Mouse (Mus musculus) heart, embryonic 16.5 days (tissue): ENCODE results near the gene Nsf. TPM values are rescaled to one million over a fixed set of nuclear protein-coding genes. Genes with fewer than 3 reads are reported as not detected.

Experiments used
- ATAC-seq: fragments of 200-750 bp; cut with Nextera tagmentation; replicated peaks from 2 replicates; pipeline ENCODE4 v1.8.0; 2017; ENCODE audit warnings: moderate number of reproducible peaks; ENCODE audit not compliant: insufficient read depth, low FRiP score; ENCODE audit errors: extremely low read depth
- H3K27ac ChIP-seq: fragments of 300-500 bp; sonication (generic); 2 replicates; pipeline ENCODE4 v1.5.1; 2014; ENCODE audit warnings: mild to moderate bottlenecking, low read length, control low read depth, moderate library complexity
- H3K27me3 ChIP-seq: fragments of 300-500 bp; sonication (generic); 2 replicates; pipeline ENCODE4 v1.6.1; 2014; ENCODE audit warnings: low read length, mixed read lengths; ENCODE audit not compliant: control insufficient read depth, insufficient read depth
- H3K36me3 ChIP-seq: fragments of 300-500 bp; sonication (generic); 2 replicates; pipeline ENCODE4 v1.6.1; 2014; ENCODE audit not compliant: control insufficient read depth, insufficient read depth
- H3K4me1 ChIP-seq: fragments of 300-500 bp; sonication (generic); 2 replicates; pipeline ENCODE4 v1.6.1; 2014; ENCODE audit warnings: low read length, mixed read lengths; ENCODE audit not compliant: control insufficient read depth, insufficient read depth
- H3K4me2 ChIP-seq: fragments of 300-500 bp; sonication (generic); 2 replicates; pipeline ENCODE4 v1.6.1; 2014; ENCODE audit warnings: low read depth, mild to moderate bottlenecking, control low read depth, low read length
- H3K4me3 ChIP-seq: fragments of 300-500 bp; sonication (generic); 2 replicates; pipeline ENCODE4 v1.5.1; 2014; ENCODE audit warnings: mild to moderate bottlenecking, control low read depth, low read length
- H3K9ac ChIP-seq: fragments of 300-500 bp; sonication (generic); 2 replicates; pipeline ENCODE4 v1.6.1; 2014; ENCODE audit warnings: low read length, control low read depth
- H3K9me3 ChIP-seq: fragments of 300-500 bp; sonication (generic); replicated peaks from 2 replicates; pipeline ENCODE4 v1.6.1; 2016; ENCODE audit warnings: low read length; ENCODE audit not compliant: control insufficient read depth
- WGBS: fragments of 180-500 bp; shearing (Covaris S2); extraction: QIAGEN DNeasy Blood & Tissue Kit; methylation state at CpG from one replicate; pipeline ENCODE4 v1.1.7; 2014; 5-methylcytosine and 5-hydroxymethylcytosine counted together
- polyA plus RNA-seq: library from polyadenylated mRNA; unstranded; fragments of >200 nt; fragmentation: Nextera tagmentation; extraction: Ambion mirVana; gene quantifications from 2 replicates; pipeline ENCODE4 v1.2.1, GENCODE M21; 2015

Gene Nsf
- polyA plus RNA-seq, 1 experiment from 2014 or later = 35.3 TPM

DNA sequence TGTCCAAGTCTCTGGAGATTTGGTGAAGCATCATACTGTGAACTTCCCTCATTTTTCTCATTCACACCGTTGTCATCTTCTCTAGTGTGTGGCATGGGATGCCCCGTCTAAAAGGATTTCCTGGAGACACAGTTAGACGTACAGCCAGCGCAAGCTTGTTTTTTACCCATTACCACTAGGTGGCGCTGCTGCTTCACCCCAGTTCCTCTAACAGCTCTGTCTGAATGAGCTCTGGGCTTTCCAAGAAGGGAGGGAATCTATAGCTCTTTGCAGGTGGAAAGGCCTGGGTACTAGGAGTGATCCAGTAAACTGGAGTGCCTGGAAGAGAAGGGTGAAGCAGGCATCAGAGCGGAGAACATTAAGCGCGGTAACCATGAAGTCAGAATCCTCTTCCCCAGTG, 33.6 kb upstream of the Nsf start:
- Histone ChIP-seq H3K4me1 (no peaks in the 10 kb centered on the region), H3K27me3 (no peaks in the 10 kb centered on the region), H3K27ac (no peak overlapping the region), H3K4me3 (no peak overlapping the region), H3K36me3 (peaks cover 17% of the 10 kb centered on the region; the same call in 1 of the 2 replicates), H3K9ac (no peak overlapping the region), H3K4me2 (no peak overlapping the region), H3K9me3 (no peaks in the 10 kb centered on the region)
- WGBS = 29% methylated on average over 8 of the region's 8 CpGs
- 0 out of 2 replicates have a peak, but pooled peaks have one; percentile 33 for ATAC-seq

- Histone ChIP-seq H3K4me3 (no peak overlapping the region), H3K4me1 (no peaks in the 10 kb centered on the region), H3K27me3 (no peaks in the 10 kb centered on the region), H3K9me3 (no peaks in the 10 kb centered on the region), H3K36me3 (peaks cover 28% of the 10 kb centered on the region), H3K4me2 (no peak overlapping the region), H3K9ac (no peak overlapping the region), H3K27ac (no peak overlapping the region)
- no peak for ATAC-seq
- 50% methylated on average over 5 of the region's 5 CpGs for WGBS
Observed at GRCm38 (mm10) chr11:103984067-103984466, 30.2 kb upstream of the Nsf start.

- Histone ChIP-seq H3K4me3 (no peak overlapping the region), H3K4me2 (no peak overlapping the region), H3K9me3 (no peaks in the 10 kb centered on the region), H3K27ac (no peak overlapping the region), H3K27me3 (no peaks in the 10 kb centered on the region), H3K9ac (no peak overlapping the region), H3K4me1 (no peaks in the 10 kb centered on the region), H3K36me3 (peaks cover 28% of the 10 kb centered on the region)
- no peak for ATAC-seq
- 65% methylated on average over 5 of the region's 5 CpGs for WGBS
Observed at GRCm38 (mm10) chr11:103981826-103982225, 28.0 kb upstream of the Nsf start.

GRCm38 (mm10) chr11:103979381-103979780, 25.5 kb upstream of the Nsf start:
- H3K27ac ChIP-seq = no peak overlapping the region
- H3K4me3 ChIP-seq = no peak overlapping the region
- no peak overlapping the region for H3K9ac ChIP-seq
- H3K27me3 ChIP-seq = no peaks in the 10 kb centered on the region
- H3K9me3 ChIP-seq = no peaks in the 10 kb centered on the region
- no peaks in the 10 kb centered on the region for H3K4me1 ChIP-seq
- no peak for ATAC-seq
- WGBS = 64% methylated on average over 4 of the region's 4 CpGs
- no peak overlapping the region for H3K4me2 ChIP-seq
- H3K36me3 ChIP-seq = peaks cover 30% of the 10 kb centered on the region

GRCm38 (mm10) chr11:103970876-103971275, 17.0 kb upstream of the Nsf start:
- Histone ChIP-seq H3K27me3 (no peaks in the 10 kb centered on the region), H3K27ac (no peak overlapping the region), H3K4me1 (peaks cover 8% of the 10 kb centered on the region), H3K4me2 (no peak overlapping the region), H3K36me3 (peaks cover 33% of the 10 kb centered on the region), H3K9ac (no peak overlapping the region), H3K9me3 (no peaks in the 10 kb centered on the region), H3K4me3 (no peak overlapping the region)
- ATAC-seq = no peak
- 87% methylated on average over 3 of the region's 3 CpGs for WGBS

DNA sequence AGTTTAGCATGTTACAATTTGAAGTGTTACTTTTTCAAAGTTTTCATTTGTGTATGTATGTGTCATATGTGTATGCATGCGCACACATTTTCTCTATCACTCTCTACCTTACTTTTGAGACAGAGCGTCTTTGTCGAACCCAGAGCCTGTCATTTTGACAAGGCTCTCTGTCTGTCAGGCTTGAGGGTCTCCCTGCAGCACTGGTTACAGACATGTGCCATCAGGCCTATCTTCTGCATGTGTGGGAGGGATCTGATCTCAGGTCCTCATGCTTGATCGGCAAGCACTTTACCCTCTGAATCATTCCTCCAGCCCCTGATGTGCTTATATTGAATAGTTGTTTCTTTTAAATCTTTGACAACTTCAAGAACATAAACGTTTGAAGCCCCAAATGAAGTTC, 15.4 kb upstream of the Nsf start:
- WGBS = 87% methylated on average over 5 of the region's 5 CpGs
- Histone ChIP-seq H3K27ac (no peak overlapping the region), H3K36me3 (peaks cover 29% of the 10 kb centered on the region), H3K4me2 (no peak overlapping the region), H3K9me3 (no peaks in the 10 kb centered on the region), H3K27me3 (no peaks in the 10 kb centered on the region), H3K9ac (no peak overlapping the region), H3K4me1 (peaks cover 8% of the 10 kb centered on the region), H3K4me3 (no peak overlapping the region)
- no peak for ATAC-seq

- Histone ChIP-seq H3K36me3 (peaks cover 16% of the 10 kb centered on the region), H3K27ac (peak overlapping the region; percentile 92), H3K9me3 (no peaks in the 10 kb centered on the region), H3K4me2 (peak overlapping the region; percentile 85), H3K9ac (peak overlapping the region; percentile 92), H3K27me3 (no peaks in the 10 kb centered on the region), H3K4me3 (peak overlapping the region; percentile 92), H3K4me1 (peaks cover 8% of the 10 kb centered on the region)
- no peak for ATAC-seq
- WGBS = 1% methylated on average over 20 of the region's 20 CpGs
Observed at GRCm38 (mm10) chr11:103967106-103967735, 13.4 kb upstream of the Nsf start.

DNA sequence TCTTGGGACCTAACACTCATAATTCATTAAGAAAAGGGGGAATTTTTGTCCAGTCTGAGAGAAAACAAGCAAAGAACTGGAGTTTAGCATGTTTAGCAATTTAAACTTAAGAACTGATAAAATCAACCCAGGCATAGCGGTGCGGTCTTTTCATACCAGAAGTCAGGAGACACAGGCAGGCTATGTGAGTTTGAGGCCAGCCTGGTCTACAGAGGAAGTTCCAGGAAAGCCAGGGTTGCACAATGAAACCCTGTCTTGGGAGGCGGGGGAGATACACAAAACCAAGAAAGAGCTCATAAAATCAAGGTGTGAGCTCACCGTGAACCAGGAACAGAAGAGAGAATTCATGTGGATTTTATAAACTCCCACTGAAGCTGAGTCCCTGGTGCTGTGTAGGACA, 3.0 kb upstream of the Nsf start:
- 82% methylated on average over 4 of the region's 4 CpGs for WGBS
- no peak overlapping the region for H3K4me3 ChIP-seq
- no peaks in the 10 kb centered on the region for H3K9me3 ChIP-seq
- no peak overlapping the region for H3K4me2 ChIP-seq
- peaks cover 9% of the 10 kb centered on the region for H3K4me1 ChIP-seq
- no peaks in the 10 kb centered on the region for H3K36me3 ChIP-seq
- H3K27me3 ChIP-seq = no peaks in the 10 kb centered on the region
- no peak overlapping the region for H3K27ac ChIP-seq
- no peak for ATAC-seq
- no peak overlapping the region for H3K9ac ChIP-seq

GRCm38 (mm10) chr11:103953032-103953895, 592 bp downstream of the Nsf start:
- peak overlapping the region; percentile 72 for H3K4me2 ChIP-seq
- 2% methylated on average over 32 of the region's 32 CpGs for WGBS
- H3K27ac ChIP-seq = peak overlapping the region; percentile 61; the same call in 1 of the 2 replicates
- H3K9me3 ChIP-seq = no peaks in the 10 kb centered on the region
- H3K4me3 ChIP-seq = peak overlapping the region; percentile 90
- H3K9ac ChIP-seq = peak overlapping the region; percentile 96
- no peaks in the 10 kb centered on the region for H3K27me3 ChIP-seq
- no peaks in the 10 kb centered on the region for H3K36me3 ChIP-seq
- ATAC-seq = peak; percentile 69
- peaks cover 11% of the 10 kb centered on the region for H3K4me1 ChIP-seq
